Mouse (Mus musculus) intestine, embryonic 16.5 days (tissue): ENCODE measurements around the gene Plpp7. TPM values are rescaled to one million over a fixed set of nuclear protein-coding genes. Genes with fewer than 3 reads are reported as not detected.

Experiments used
- ATAC-seq: fragments of 200-750 bp; cut with Nextera tagmentation; 2 replicates; pipeline ENCODE4 v1.8.0; 2017; ENCODE audit warnings: moderate TSS enrichment, moderate library complexity
- H3K27ac ChIP-seq: fragments of 300-500 bp; sonication (generic); 2 replicates; pipeline ENCODE4 v1.5.1; 2014; ENCODE audit warnings: mild to moderate bottlenecking, low read length
- H3K27me3 ChIP-seq: fragments of 300-500 bp; sonication (generic); replicated peaks from 2 replicates; pipeline ENCODE4 v1.6.1; 2014; ENCODE audit warnings: low read length, control low read depth, mixed read lengths; ENCODE audit not compliant: control insufficient read depth, insufficient read depth
- H3K36me3 ChIP-seq: fragments of 300-500 bp; sonication (generic); 2 replicates; pipeline ENCODE4 v1.6.1; 2014; ENCODE audit warnings: low read length, control low read depth; ENCODE audit not compliant: control insufficient read depth, insufficient read depth
- H3K4me1 ChIP-seq: fragments of 300-500 bp; sonication (generic); 2 replicates; pipeline ENCODE4 v1.6.1; 2014; ENCODE audit warnings: low read length, control low read depth, mixed read lengths; ENCODE audit not compliant: control insufficient read depth, insufficient read depth
- H3K4me2 ChIP-seq: fragments of 300-500 bp; sonication (generic); 2 replicates; pipeline ENCODE4 v1.6.1; 2014; ENCODE audit warnings: low read depth, low read length, control low read depth
- H3K4me3 ChIP-seq: fragments of 300-500 bp; sonication (generic); 2 replicates; pipeline ENCODE4 v1.5.1; 2014; ENCODE audit warnings: mild to moderate bottlenecking, low read length
- H3K9ac ChIP-seq: fragments of 300-500 bp; sonication (generic); 2 replicates; pipeline ENCODE4 v1.6.1; 2014; ENCODE audit warnings: low read depth, low read length
- H3K9me3 ChIP-seq: fragments of 300-500 bp; sonication (generic); 2 replicates; pipeline ENCODE4 v1.6.1; 2016; ENCODE audit warnings: low read length, control low read depth; ENCODE audit not compliant: control insufficient read depth
- WGBS: fragments of 180-500 bp; shearing (Covaris S2); extraction: QIAGEN DNeasy Blood & Tissue Kit; methylation state at CpG from one replicate; pipeline ENCODE4 v1.1.7; 2014; 5-methylcytosine and 5-hydroxymethylcytosine counted together
- microRNA-seq: library from miRNA; unstranded; fragments of <30 nt; microRNA quantifications from one replicate; pipeline ENCODE4, GENCODE M21; 2016
- polyA plus RNA-seq: library from polyadenylated mRNA; unstranded; fragments of >200 nt; fragmentation: Nextera tagmentation; extraction: Ambion mirVana; gene quantifications from 2 replicates; pipeline ENCODE4 v1.2.1, GENCODE M21; 2015

The Plpp7 gene
- polyA plus RNA-seq, 1 experiment from 2014 or later, result 5.0 TPM

DNA sequence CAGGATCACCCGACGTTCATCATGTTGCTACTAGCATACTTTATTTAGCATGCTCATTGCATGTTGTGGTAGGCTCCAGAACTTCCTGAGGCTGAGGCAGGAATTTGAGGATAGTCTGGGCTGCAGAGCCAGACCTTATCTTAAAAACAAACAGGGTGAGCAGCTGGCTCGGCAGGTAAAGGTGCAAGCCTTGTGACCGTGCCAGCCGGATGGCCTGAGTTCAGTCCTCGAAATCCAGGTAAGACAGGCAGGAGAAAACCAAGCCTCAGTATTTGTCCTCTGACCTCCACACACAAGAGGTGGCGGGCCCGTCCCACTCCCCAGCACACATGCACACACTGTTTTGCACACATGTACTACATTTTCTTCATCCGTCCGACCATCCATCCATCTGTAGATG is 61.3 kb downstream of the Plpp7 start:
- peak overlapping the region; percentile 57 for H3K27ac ChIP-seq
- no peaks in the 10 kb centered on the region for H3K27me3 ChIP-seq
- no peaks in the 10 kb centered on the region for H3K9me3 ChIP-seq
- H3K4me1 ChIP-seq, result peaks cover 72% of the 10 kb centered on the region
- ATAC-seq, result no peak
- H3K9ac ChIP-seq, result peak overlapping the region; percentile 25
- no peaks in the 10 kb centered on the region for H3K36me3 ChIP-seq
- peak overlapping the region; percentile 16; the same call in 1 of the 2 replicates for H3K4me2 ChIP-seq
- no peak overlapping the region for H3K4me3 ChIP-seq
- 32% methylated on average over 10 of the region's 10 CpGs for whole genome bisulfite sequencing

DNA sequence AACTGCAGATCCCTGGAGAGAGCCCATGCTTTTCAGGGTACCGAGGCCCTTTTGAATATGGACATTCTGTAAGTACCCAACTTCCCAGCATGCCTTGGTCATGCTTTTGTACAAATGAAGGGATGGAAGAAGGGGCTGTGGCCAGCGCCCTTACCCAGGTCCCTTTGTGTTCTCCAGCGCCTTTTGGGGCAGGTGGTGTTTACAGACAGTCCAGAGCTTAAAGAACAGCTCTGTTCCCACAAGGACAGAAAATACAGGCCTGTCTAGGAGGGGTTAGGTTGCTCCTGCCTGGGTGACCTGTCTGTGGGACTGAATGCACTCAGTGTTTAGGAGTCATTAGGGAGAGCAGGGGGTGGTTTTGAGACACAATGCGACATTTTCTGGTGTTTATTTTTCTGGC is 62.0 kb downstream of the Plpp7 start:
- WGBS, result 28% methylated on average over 4 of the region's 4 CpGs
- H3K27me3 ChIP-seq, result no peaks in the 10 kb centered on the region
- no peak for ATAC-seq
- peak overlapping the region; percentile 57 for H3K27ac ChIP-seq
- peaks cover 69% of the 10 kb centered on the region for H3K4me1 ChIP-seq
- H3K9me3 ChIP-seq, result no peaks in the 10 kb centered on the region
- no peak overlapping the region for H3K4me3 ChIP-seq
- peak overlapping the region; percentile 37 for H3K4me2 ChIP-seq
- no peak overlapping the region; the same call in 1 of the 2 replicates for H3K9ac ChIP-seq
- no peaks in the 10 kb centered on the region for H3K36me3 ChIP-seq

DNA sequence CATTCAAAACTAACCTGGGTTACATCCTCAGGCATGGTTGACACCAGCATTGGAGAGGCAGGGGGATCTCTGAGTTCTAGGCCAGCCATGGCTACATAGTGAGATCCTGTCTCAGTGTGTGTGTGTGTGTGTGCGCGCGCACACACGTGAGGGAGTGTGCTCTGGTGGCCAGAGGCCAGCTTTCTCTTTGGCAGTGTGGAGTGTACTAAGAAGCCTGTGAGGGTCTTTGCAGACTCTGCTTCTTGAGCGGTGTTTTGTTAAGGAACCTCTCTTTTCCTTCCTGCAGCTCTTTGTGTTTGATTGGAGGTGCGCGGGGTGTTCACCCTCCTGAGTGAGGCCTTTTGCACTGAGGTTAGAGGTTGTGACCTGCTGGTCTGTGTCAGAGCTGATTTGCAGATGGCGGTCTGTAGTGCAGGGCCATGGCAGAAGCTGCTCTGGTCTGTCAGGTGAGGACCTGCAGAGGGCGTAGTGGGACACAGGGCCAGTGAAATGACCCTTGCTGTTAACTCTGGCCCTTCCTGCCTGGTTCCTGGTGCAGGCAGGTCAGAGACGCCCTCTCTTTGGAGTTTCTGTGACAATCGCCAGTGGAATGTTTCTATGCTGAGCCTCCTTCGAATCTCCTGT is 63.4 kb downstream of the Plpp7 start:
- Histone ChIP-seq H3K27me3 (no peaks in the 10 kb centered on the region), H3K27ac (no peak overlapping the region), H3K4me3 (no peak overlapping the region), H3K36me3 (no peaks in the 10 kb centered on the region), H3K4me1 (peaks cover 60% of the 10 kb centered on the region), H3K9me3 (no peaks in the 10 kb centered on the region), H3K9ac (no peak overlapping the region), H3K4me2 (no peak overlapping the region)
- no peak for ATAC-seq
- WGBS, result 69% methylated on average over 12 of the region's 12 CpGs

Small RNA genes within 50 kb of the gene (microRNA-seq; reads per million reads assigned to microRNA genes)
- gene Mir7674, result 0.91 reads per million

Other genes starting within 250 kb of the Plpp7 start
- 0.70 and 0.77 TPM in 2 replicates for gene Fibcd1, start 249.5 kb upstream of the Plpp7 start, polyA plus RNA-seq
- gene Lamc3, start 208.2 kb upstream of the Plpp7 start, polyA plus RNA-seq, result 0.44 and 0.83 TPM in 2 replicates
- gene Aif1l, start 145.4 kb upstream of the Plpp7 start, polyA plus RNA-seq, result 9.9 and 10.9 TPM in 2 replicates
- gene Nup214, start 121.1 kb upstream of the Plpp7 start, polyA plus RNA-seq, result 61.4 and 71.9 TPM in 2 replicates
- 2.1 and 2.2 TPM in 2 replicates for gene Fam78a, start 10.7 kb upstream of the Plpp7 start, polyA plus RNA-seq
- 14.4 and 16.2 TPM in 2 replicates for gene Prrc2b, start 55.6 kb downstream of the Plpp7 start, polyA plus RNA-seq
- 26.7 and 26.9 TPM in 2 replicates for gene Pomt1, start 141.1 kb downstream of the Plpp7 start, polyA plus RNA-seq
- gene Uck1, start 164.6 kb downstream of the Plpp7 start, polyA plus RNA-seq, result 72.4 and 74.4 TPM in 2 replicates
- 21.5 and 21.6 TPM in 2 replicates for gene Golga2, start 191.9 kb downstream of the Plpp7 start, polyA plus RNA-seq
- gene Swi5, start 192.5 kb downstream of the Plpp7 start, polyA plus RNA-seq, result 342 and 377 TPM in 2 replicates